Mouse (Mus musculus) cerebellum, adult 9-10 months (tissue): Measurements from ENCODE around the gene Tiparp.

Experiments
- DNase-seq: peaks from one replicate; pipeline ENCODE4 v3.0.0; 2022

Tiparp gene

GRCm38 (mm10) chr3:65527691-65528601 lies at the start of gene Tiparp:
Gene Tiparp, plus strand, starts transcription at chr3:65528410.
- DNase-seq = peak; percentile 86

GRCm38 (mm10) chr3:65480676-65481075 lies 47.5 kb upstream of the Tiparp start:
- DNase-seq = no peak

DNA sequence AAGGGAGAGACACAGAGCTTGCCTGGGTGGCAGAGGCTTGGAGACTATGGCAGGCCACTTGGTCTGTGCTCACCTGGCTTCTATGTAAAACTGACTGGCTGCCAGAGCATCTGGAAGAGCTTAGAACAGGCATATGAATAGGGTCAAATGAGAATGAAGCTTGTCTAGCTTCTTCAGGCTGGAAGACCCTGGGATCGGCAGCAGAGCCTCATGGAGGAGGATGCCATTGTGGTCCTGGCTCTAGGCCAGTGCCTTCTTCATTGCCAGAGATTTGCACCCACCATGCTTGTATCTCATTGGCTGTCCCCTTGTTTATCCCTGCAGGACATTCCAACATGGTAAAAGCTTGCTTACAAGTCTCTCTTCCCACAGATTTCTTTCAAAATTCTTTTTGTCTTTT lies 45.9 kb upstream of the Tiparp start:
- no peak for DNase-seq

DNA sequence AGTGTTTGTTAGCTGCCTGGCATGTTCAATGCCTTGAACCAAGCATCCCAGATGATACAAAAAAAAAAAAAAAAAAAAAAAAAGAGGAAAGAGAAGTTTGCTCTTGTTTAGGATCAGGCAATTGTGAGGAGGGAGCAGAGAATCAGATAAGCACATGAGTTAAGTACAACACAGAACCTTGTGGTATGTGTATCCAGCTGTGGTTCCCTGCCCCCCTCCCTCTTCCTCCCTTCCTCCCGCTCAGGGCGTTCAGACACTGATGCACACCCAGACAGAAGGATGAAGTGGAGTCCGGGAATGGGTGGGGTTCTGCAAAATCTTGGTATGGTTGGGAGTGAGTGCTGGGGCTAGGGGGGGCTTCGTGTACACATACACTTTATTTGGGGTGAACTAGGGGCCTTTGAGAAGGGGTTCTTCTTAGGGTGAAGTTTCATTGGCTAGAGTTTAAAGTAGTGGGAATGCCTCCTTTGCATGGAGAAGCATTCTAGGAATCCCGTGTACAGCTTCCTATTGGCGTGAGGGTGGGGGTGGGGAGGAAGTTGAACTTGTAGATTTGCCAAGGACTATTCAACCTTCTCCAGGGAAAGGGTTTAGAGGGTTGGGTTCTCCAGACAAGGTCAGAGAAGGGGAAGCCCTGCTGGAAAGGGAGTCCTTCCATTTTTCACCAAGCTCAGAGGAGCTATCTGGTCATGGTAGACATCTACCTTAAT lies 45.4 kb upstream of the Tiparp start:
- no peak for DNase-seq

GRCm38 (mm10) chr3:65484161-65484733 lies 44.0 kb upstream of the Tiparp start:
- no peak for DNase-seq

DNA sequence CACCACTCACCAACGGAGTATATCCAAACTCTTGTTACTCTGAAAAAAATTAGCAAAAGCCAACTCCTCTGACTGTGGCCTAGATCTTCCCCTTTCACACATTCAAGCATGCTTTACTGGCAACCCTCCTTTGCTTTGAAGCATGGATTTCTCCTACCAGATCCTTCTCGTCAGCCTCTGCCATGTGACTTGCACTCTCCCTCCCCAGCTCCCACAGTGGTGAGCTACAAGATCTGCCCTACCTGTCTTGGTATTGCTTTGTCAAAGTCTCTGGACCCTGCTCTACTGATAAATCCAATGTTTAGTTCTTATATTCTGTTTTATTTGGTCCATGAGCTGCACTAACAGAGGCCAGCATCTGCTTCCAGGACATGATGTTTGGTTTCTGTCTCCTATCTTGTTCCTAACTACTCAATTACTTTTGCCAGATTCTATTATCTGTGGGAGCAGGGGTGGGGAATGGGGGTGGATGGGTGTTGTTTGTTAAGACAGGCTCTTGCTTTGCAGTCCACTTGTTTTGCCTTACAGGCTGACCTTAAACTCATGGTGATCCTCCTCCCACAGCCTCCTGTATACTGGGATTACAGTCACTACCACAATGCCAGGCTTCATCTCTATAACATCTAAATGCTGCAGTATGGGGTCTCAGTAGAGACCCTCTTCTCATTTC lies 40.7 kb upstream of the Tiparp start:
- DNase-seq = no peak

DNA sequence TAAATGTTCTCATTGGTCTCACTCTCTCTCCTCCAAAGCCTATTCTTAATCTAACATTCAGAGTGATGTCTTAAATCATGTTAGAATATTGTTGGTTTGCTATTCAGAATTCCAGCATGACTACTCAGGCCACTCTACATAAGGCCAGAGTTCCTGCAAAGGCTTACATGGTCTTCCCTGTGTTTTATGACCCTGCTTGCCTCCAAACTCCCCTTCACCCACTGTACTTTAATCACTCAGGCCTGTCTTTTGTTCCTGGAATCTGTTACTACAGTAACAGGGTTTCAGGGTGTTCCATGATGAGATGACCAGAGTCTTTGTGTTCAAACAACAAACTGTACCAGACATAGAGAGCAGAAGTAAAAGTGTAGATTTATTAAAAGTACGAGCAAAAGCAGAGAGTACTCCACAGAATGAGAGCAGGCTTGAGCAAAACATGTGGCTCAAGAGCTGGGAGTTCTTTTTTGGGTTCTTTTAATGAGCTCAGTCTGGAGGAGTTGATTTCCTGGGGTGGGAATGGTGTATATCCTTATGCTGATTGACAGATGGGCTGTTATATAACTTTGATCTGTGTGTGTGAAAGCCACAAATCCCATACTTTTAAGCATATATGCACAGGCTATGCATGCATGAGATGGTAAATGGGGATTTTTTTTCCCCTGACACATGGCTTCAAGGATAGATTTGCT lies 39.5 kb upstream of the Tiparp start:
- no peak for DNase-seq

DNA sequence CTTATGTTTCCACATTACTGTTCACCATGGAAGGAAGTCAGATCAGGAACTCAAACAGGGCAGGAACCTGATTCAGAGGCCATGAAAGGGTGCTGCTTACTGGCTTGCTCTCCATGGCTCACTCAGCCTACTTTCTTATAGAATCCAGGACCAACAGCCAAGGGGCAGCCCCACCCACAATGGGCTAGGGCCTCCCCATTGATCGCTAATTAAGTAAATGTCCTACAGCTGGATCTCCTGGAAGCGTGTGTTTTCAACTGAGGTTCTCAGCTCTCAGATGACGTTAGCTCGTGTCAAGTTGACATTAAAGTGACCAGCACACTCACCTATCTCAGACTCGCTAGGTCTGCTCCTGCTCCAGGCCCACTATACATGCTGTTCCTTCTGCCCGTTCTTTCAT lies 38.6 kb upstream of the Tiparp start:
- DNase-seq = no peak

GRCm38 (mm10) chr3:65494291-65494763 lies 33.9 kb upstream of the Tiparp start:
- no peak for DNase-seq

GRCm38 (mm10) chr3:65507766-65508165 lies 20.4 kb upstream of the Tiparp start:
- DNase-seq = no peak

GRCm38 (mm10) chr3:65510588-65510987 lies 17.6 kb upstream of the Tiparp start:
- DNase-seq = no peak

DNA sequence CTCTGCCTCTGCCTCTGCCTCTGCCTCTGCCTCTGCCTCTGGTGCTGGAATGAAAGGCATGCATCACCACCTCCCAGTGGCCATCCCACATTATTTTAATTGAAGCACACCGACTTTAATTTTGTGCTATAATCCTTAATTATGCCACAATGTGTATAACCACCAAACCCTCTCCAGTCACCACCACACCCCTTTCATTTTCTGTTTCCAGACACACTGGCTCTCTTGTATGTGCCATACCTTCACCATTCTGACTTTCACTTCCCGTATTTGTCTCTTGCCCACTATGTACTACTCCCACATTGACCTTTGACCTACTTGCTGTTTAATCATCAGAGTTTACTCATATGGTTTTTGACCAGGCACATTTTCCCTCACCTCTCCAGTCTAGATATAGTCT lies 12.5 kb upstream of the Tiparp start:
- no peak for DNase-seq

GRCm38 (mm10) chr3:65516526-65516925 lies 11.7 kb upstream of the Tiparp start:
- DNase-seq = no peak

DNA sequence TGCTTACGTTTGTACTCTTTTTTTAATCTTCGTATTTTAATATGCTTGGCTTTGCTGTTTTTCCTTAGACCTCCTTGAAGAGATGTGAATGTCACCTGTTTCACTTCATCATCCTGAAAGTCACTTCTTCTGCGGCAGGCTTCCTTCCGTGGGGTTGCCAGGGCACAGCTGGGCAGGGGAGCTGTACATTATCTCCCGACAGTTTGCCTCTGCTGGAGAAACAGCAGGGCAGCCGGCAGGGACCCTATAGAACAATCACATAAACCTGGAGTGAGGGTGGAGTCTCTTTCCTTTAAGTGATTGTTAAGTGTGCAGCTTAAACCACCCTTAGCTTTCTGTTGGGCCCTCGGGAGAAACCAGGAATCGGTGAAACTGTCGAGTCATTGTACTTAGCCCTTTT lies 11.1 kb upstream of the Tiparp start:
- DNase-seq = no peak

DNA sequence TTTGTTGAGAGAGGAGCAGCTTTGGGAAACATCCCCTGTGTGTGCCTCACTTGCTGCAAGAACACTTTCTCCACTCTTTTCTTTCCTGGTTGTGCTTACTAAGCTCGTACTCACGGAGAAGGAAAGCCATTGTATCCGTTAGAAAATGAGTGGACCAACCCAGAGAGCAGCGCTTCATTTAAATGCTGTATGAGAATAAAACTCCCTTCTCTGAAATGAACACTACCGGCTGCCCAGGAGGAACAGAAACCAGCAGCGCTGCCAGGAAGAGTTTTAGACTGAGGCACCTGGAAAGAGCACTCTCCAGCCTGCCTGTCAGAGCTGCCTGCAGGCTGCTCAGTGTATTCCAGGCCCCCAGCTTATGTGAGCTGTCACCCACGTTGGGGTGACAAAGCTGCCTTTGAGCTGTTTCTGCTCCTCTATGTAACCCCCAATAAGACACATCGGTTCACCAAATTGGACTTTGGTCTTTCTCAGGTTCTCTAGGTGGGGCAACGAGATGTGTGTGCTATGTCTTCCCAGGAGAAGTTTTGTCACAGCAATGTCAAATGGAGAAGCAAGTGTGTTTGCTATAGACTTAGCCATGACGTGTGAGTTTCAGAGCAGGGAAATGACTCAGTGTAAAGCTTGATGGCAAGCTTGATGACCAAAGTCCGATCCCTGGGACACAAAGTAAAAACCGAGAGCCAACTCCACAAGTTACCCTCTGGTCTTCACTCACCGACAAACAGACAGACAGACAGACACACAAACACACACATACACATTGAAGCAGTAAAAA lies 10.3 kb upstream of the Tiparp start:
- no peak for DNase-seq

- DNase-seq = no peak
Observed at GRCm38 (mm10) chr3:65521391-65521790, 6.8 kb upstream of the Tiparp start.

DNA sequence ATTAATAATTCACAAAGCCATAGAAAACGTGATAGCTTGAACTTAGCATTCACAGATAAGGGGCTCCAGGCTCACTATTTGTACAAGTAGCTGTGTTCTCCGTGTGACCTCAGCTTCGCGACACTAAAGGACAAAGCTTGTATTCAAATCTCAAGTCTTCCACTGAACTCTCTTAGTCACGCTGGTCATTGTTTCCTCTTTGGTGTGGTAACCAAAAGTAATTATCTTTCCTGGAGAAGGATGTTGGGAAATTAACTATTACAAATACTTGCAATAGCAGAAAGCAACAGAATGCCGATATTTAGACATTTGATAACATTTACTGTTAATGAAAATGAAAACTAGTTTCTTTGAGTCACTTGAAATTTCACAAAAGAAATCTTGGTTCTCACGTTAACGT lies 4.8 kb upstream of the Tiparp start:
- DNase-seq = no peak

DNA sequence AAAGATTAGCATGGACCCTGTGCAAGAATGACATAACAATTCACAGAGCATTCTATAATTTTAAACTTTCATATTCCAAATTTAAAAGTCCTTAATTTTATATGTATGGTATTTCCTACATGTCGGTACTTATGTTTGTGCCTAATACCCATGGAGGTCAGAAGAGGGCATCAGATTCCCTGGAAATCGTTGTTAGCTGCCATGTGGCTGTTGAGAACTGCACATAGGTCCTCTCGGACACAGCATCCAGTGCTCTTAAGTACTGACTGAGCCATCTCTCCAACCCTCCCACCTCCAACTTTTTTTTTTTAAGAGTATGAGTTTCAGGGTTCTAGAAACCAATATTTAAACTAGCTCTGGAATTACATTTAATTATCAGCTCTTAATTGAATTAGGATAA lies 2.5 kb upstream of the Tiparp start:
- DNase-seq = no peak

DNA sequence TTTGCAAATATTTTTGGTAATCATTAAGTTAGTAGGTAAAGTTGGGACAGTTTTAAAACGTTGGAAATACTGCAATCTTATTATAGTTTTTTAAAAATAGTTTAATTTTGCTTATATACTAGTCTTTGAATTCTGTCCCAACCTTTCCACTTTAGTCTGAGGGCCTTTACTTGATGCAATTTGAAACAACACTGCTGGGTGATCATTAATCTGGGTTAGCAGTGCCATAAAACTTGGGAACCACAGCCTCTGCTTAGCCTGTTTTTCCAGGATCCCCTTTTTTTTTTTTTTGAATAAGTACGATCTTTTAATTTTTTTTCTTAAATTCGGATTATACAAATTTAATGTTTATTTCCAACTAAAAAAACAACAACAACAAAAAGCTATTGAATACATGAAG lies 1.0 kb upstream of the Tiparp start:
- DNase-seq = peak; percentile 28

DNA sequence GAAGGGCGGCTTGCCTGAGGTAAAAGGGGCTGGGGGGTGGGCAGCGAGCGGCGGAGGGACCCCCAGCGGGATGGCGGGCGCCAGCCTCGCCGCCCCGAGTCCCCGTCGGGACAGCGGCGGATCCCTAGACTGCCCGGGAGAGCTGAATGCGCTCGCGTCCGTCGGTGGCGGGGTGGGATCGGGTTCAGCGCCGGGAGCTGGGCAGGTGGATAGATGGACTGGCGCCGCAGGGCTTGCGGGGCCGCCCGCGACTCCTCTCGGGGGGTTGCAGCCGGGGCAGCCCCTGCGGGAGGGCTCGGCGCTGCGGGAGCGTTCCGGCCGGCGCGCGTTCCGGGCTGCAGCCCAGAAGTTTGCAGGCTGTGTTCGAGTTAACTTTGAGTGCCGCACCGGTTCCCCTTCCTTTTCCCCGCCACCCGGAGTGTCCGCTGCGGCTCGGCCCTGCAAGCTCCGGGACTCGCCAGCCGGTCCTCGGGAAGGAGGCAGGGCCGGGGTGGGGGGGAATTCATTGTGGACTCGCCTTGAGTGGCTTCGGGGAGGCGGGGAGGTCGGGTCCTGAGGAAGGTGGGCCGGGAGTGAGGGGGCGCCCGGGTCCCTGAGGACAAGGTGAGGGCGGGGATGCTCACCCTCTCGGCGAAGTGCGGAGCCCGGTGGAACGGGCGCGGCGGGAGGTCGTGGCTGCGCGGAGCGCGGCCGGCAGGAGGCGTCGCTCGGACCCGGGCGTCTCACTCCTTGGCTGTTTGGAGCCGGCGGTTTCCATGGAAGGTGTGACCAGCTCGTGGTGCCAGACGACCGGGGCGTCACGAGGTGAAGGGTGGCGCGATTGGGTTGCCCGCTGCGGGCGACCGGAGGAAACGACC lies 632 bp downstream of the Tiparp start:
- DNase-seq = peak; percentile 71
